Mouse (Mus musculus): ENCODE data around the gene Tpcn2.

GRCm38 (mm10) chr7:145159283-145160240 lies 124.2 kb downstream of the Tpcn2 start:
- TF ChIP-seq CTCF (IDR thresholded peaks at IDR 0.05; ENCODE audit: borderline replicate concordance, insufficient read depth, low read length): no peak
- TF ChIP-seq POLR2A (IDR thresholded peaks at IDR 0.05; ENCODE audit: low read depth, low read length): no peak

Measured in embryonic fibroblast, embryonic 13.5 days (primary cell).